Mouse (Mus musculus): Measurements from ENCODE around the gene Serinc3. TPM values are rescaled to one million over a fixed set of nuclear protein-coding genes. Genes with fewer than 3 reads are reported as not detected.

Serinc3 gene
- 1,527 to 1,585 TPM (median 1,561 TPM) in 4 replicates for total RNA-seq (2023; ENCODE audit: inconsistent age)

GRCm38 (mm10) chr2:163644575-163645385 is at the start of gene Serinc3:
Gene Serinc3, minus strand, starts transcription at chr2:163645131.

GRCm38 (mm10) chr2:163657975-163658886 is 13.3 kb upstream of the Serinc3 start, which contains the start of gene Pkig:
Gene Pkig, plus strand, starts transcription at chr2:163658386.

GRCm38 (mm10) chr2:163602101-163602971 is 42.6 kb downstream of the Serinc3 start, which contains the start of gene Ttpal:
Gene Ttpal, plus strand, starts transcription at chr2:163602314.

Other genes starting within 250 kb of the Serinc3 start
- not detected in 4 replicates for gene Jph2, start 247.1 kb downstream of the Serinc3 start, total RNA-seq (2023; ENCODE audit: inconsistent age)
- 125 to 155 TPM (median 138 TPM) in 4 replicates for gene Oser1, start 220.4 kb downstream of the Serinc3 start, total RNA-seq (2023; ENCODE audit: inconsistent age)
- gene Gdap1l1, start 206.7 kb downstream of the Serinc3 start, total RNA-seq (2023; ENCODE audit: inconsistent age): not detected in 4 replicates
- 2.9 to 4.8 TPM (median 4.1 TPM) in 4 replicates for gene Fitm2, start 172.5 kb downstream of the Serinc3 start, total RNA-seq (2023; ENCODE audit: inconsistent age)
- gene R3hdml, start 152.8 kb downstream of the Serinc3 start, total RNA-seq (2023; ENCODE audit: inconsistent age): not detected in 4 replicates
- gene Hnf4a, start 138.3 kb downstream of the Serinc3 start, total RNA-seq (2023; ENCODE audit: inconsistent age): not detected in 4 replicates
- gene Ttpal, start 42.8 kb downstream of the Serinc3 start, total RNA-seq (2023; ENCODE audit: inconsistent age): 206 to 224 TPM (median 216 TPM) in 4 replicates
- gene Pkig, start 13.3 kb upstream of the Serinc3 start, total RNA-seq (2023; ENCODE audit: inconsistent age): 253 to 312 TPM (median 261 TPM) in 4 replicates
- gene Ada, start 105.1 kb upstream of the Serinc3 start, total RNA-seq (2023; ENCODE audit: inconsistent age): 2.7 to 4.6 TPM (median 3.1 TPM) in 4 replicates
- gene Ccn5, start 175.7 kb upstream of the Serinc3 start, total RNA-seq (2023; ENCODE audit: inconsistent age): not detected in 4 replicates
- gene Kcnk15, start 208.5 kb upstream of the Serinc3 start, total RNA-seq (2023; ENCODE audit: inconsistent age): not detected in 4 replicates